Mouse (Mus musculus) olfactory bulb, adult 2 months (tissue): Measurements from ENCODE around the gene Chn2.

ENCODE experiments used
- CTCF ChIP-seq: fragments of 200-500 bp; IDR thresholded peaks from 2 replicates; pipeline ENCODE4 v1.5.1; 2012; ENCODE audit warnings: low read depth, mild to moderate bottlenecking, low read length, moderate library complexity; ENCODE audit not compliant: insufficient read depth
- POLR2A ChIP-seq: fragments of 200-500 bp; IDR thresholded peaks from 2 replicates; pipeline ENCODE4 v1.6.1; 2012; ENCODE audit warnings: mild to moderate bottlenecking, low read depth, low read length, moderate library complexity; ENCODE audit not compliant: insufficient read depth

DNA sequence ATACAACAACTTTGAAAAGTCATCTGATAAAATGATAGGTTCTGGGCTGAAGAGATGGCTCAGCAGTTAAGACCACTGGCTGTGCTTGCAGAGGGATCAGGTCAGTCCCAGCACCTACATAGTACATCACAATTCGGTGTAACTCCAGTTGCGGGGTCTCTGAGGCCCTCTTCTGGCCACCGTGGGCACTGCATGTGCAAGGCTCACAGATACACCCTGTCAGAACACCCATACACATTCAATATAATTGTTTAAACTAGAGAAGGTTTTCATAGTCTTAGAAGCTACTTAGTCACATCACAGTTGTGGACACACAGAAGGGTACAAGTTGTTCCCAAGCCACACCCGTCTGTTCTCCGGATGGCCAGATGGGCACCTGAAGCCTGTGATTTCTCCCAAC lies 213.9 kb downstream of the Chn2 start:
- peak; percentile 33; the same call in 1 of the 2 replicates for TF ChIP-seq CTCF
- no peak for TF ChIP-seq POLR2A
